Comparison of ENCODE assay signal across 26 mouse cellular contexts in the genomic region with DNA sequence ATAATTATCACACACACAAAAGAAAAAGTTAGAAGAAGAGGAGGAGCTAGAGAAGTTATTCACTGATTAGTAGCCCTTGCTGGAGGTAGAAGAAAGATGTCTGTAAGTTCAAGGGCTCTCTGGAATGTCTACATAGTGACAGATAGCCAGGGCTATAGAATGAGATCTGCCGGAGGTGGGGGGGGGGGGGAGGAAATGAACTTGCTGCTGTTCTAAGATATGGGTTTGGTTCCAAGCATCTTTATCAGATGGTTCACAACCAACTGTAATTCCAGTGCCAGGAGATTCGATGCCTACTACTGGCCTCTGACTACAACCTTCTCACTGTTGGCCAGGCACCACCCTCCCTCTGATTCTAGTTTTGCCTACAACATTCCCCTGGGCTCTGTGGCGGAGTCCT. TPM values are rescaled to one million over a fixed set of nuclear protein-coding genes. Genes with fewer than 3 reads are reported as not detected.
DNase-seq lines count a peak whose midpoint lies in the region; ATAC-seq and TF ChIP-seq lines count a peak whose summit lies in the region.
"Had no signal": no experiment of that assay in that cellular context is flagged by ENCODE, and none has a peak within 500 bp of the region (broad histone marks: within the 10 kb centered on the region; RNA-seq: fewer than 3 reads in every experiment).

No protein-coding gene starts in this region.

- peak; percentile 58 for ATAC-seq in G1E (ENCODE audit: extremely low read depth, insufficient number of reproducible peaks, low FRiP score, poor library complexity, severe bottlenecking)
- peak; percentile 81 for ATAC-seq in liver, embryonic 12.5 days
- ATAC-seq in liver, postnatal 0 days = peak; percentile 57
- no peak for ATAC-seq in hindbrain, embryonic 12.5 days (ENCODE audit: low FRiP score)

- TF ChIP-seq CTCF in G1E (IDR thresholded peaks at IDR 0.05; ENCODE audit: low read depth, low read length) = no peak
- no peak for TF ChIP-seq CTCF in liver, postnatal 0 days (IDR thresholded peaks at IDR 0.05; ENCODE audit: low read depth)

- H3K36me3 ChIP-seq in G1E (replicated peaks) = no peaks in the 10 kb centered on the region
- no peaks in the 10 kb centered on the region for H3K36me3 ChIP-seq in liver, embryonic 12.5 days
- no peaks in the 10 kb centered on the region for H3K36me3 ChIP-seq in liver, postnatal 0 days (replicated peaks; ENCODE audit: insufficient read depth, low read length)
- H3K36me3 ChIP-seq in hindbrain, embryonic 12.5 days = no peaks in the 10 kb centered on the region
- H3K36me3 ChIP-seq in limb, embryonic 10.5 days = no peaks in the 10 kb centered on the region
- H3K36me3 ChIP-seq: forebrain, embryonic 12.5 days; neural tube, embryonic 15.5 days; stomach, embryonic 15.5 days had no signal

- H3K4me1 ChIP-seq in G1E (ENCODE audit: insufficient read depth, low read depth, low read length) = peaks cover 68% of the 10 kb centered on the region
- peaks cover 39% of the 10 kb centered on the region for H3K4me1 ChIP-seq in liver, embryonic 12.5 days
- H3K4me1 ChIP-seq in liver, postnatal 0 days (ENCODE audit: insufficient read depth) = peaks cover 2% of the 10 kb centered on the region; the same call in 1 of the 2 replicates
- no peaks in the 10 kb centered on the region for H3K4me1 ChIP-seq in hindbrain, embryonic 12.5 days
- H3K4me1 ChIP-seq in limb, embryonic 10.5 days = peaks cover 16% of the 10 kb centered on the region
- H3K4me1 ChIP-seq: forebrain, embryonic 12.5 days; neural tube, embryonic 15.5 days; stomach, embryonic 15.5 days had no signal

- peak overlapping the region; percentile 20; the same call in 1 of the 2 replicates for H3K4me3 ChIP-seq in G1E (ENCODE audit: low read depth, low read length)
- no peak overlapping the region; the same call in 1 of the 2 replicates for H3K4me3 ChIP-seq in liver, embryonic 12.5 days
- H3K4me3 ChIP-seq in liver, postnatal 0 days (ENCODE audit: low read depth, low read length) = no peak overlapping the region
- no peak overlapping the region for H3K4me3 ChIP-seq in hindbrain, embryonic 12.5 days
- H3K4me3 ChIP-seq in limb, embryonic 10.5 days = no peak overlapping the region
- H3K4me3 ChIP-seq: erythroblast, embryonic 14.5 days; forebrain, embryonic 12.5 days; neural tube, embryonic 15.5 days; stomach, embryonic 15.5 days had no signal

- DNase-seq in 416B (ENCODE audit: low read depth) (peak; percentile 76), G1E (ENCODE audit: low spot score) (no peak)
- DNase-seq in liver, postnatal 0 days = no peak
- DNase-seq in ovary, postnatal 14 days (ENCODE audit: low spot score) = no peak
- DNase-seq in limb, embryonic 10.5 days (ENCODE audit: low spot score) = no peak
- DNase-seq: adrenal gland, postnatal 25 days; cerebellum, adult 11-12 months; cerebellum, adult 9-11 months; gastrocnemius, postnatal 10 days; heart, postnatal 4 days; kidney, adult 8-10 months; kidney, postnatal 4 days; lung, embryonic 14.5 days; lung, postnatal 14 days; right cerebral cortex, postnatal 25 days; thymus, postnatal 14 days had no signal

- no peaks in the 10 kb centered on the region for H3K9me3 ChIP-seq in G1E (replicated peaks)
- no peaks in the 10 kb centered on the region for H3K9me3 ChIP-seq in liver, embryonic 12.5 days (replicated peaks)
- H3K9me3 ChIP-seq in liver, postnatal 0 days (ENCODE audit: low read length) = no peaks in the 10 kb centered on the region
- no peaks in the 10 kb centered on the region for H3K9me3 ChIP-seq in hindbrain, embryonic 12.5 days (replicated peaks)
- no peaks in the 10 kb centered on the region for H3K9me3 ChIP-seq in limb, embryonic 10.5 days (replicated peaks)
- H3K9me3 ChIP-seq: forebrain, embryonic 12.5 days; neural tube, embryonic 15.5 days; stomach, embryonic 15.5 days had no signal

- WGBS in liver, embryonic 12.5 days (ENCODE audit: insufficient replicate concordance) = 29% methylated on average over 3 of the region's 3 CpGs
- 35% methylated on average over 3 of the region's 3 CpGs for WGBS in liver, postnatal 0 days (ENCODE audit: insufficient replicate concordance)
- WGBS in hindbrain, embryonic 12.5 days = 90% methylated on average over 3 of the region's 3 CpGs
- WGBS in limb, embryonic 10.5 days = 80% methylated on average over 3 of the region's 3 CpGs

- H3K27ac ChIP-seq in liver, embryonic 12.5 days = no peak overlapping the region
- H3K27ac ChIP-seq in liver, postnatal 0 days (ENCODE audit: low read depth) = no peak overlapping the region
- H3K27ac ChIP-seq in hindbrain, embryonic 12.5 days = no peak overlapping the region
- no peak overlapping the region for H3K27ac ChIP-seq in limb, embryonic 10.5 days
- H3K27ac ChIP-seq: forebrain, embryonic 12.5 days; hindbrain, embryonic 14.5 days; kidney, postnatal 0 days; neural tube, embryonic 15.5 days; stomach, embryonic 15.5 days had no signal

- TF ChIP-seq EP300 in liver, postnatal 0 days (IDR thresholded peaks at IDR 0.05; ENCODE audit: low read depth) = peak; percentile 76; the same call in 1 of the 2 replicates

- H3K4me2 ChIP-seq in liver, embryonic 12.5 days = peak overlapping the region; percentile 15; the same call in 1 of the 2 replicates
- H3K4me2 ChIP-seq in liver, postnatal 0 days (ENCODE audit: low read depth, low read length) = no peak overlapping the region
- no peak overlapping the region for H3K4me2 ChIP-seq in hindbrain, embryonic 12.5 days (replicated peaks)
- H3K4me2 ChIP-seq: forebrain, embryonic 12.5 days; heart, embryonic 11.5 days; hindbrain, embryonic 14.5 days; lung, embryonic 14.5 days; midbrain, embryonic 11.5 days; neural tube, embryonic 15.5 days; stomach, embryonic 15.5 days had no signal

- no peaks in the 10 kb centered on the region; the same call in 1 of the 2 replicates for H3K27me3 ChIP-seq in G1E (ENCODE audit: insufficient read depth, low read length)
- no peaks in the 10 kb centered on the region for H3K27me3 ChIP-seq in liver, embryonic 12.5 days (replicated peaks)
- no peaks in the 10 kb centered on the region for H3K27me3 ChIP-seq in liver, postnatal 0 days (ENCODE audit: insufficient read depth, low read length)
- H3K27me3 ChIP-seq in hindbrain, embryonic 12.5 days = no peaks in the 10 kb centered on the region
- H3K27me3 ChIP-seq in limb, embryonic 10.5 days (ENCODE audit: low read depth, poor library complexity, severe bottlenecking) = no peaks in the 10 kb centered on the region
- H3K27me3 ChIP-seq: forebrain, embryonic 12.5 days; neural tube, embryonic 15.5 days; stomach, embryonic 15.5 days had no signal

- no peak overlapping the region for H3K9ac ChIP-seq in liver, embryonic 12.5 days
- H3K9ac ChIP-seq in liver, postnatal 0 days (replicated peaks) = no peak overlapping the region
- no peak overlapping the region for H3K9ac ChIP-seq in hindbrain, embryonic 12.5 days
- H3K9ac ChIP-seq: forebrain, embryonic 12.5 days; hindbrain, embryonic 14.5 days; lung, embryonic 14.5 days; neural tube, embryonic 15.5 days; stomach, embryonic 15.5 days had no signal

RNA-seq across cellular contexts. Expression of gene Add3, which starts 46.9 kb away (rescaled TPM):
- total RNA-seq in G1E (2014; fragmentation: Nextera tagmentation) = 80.2 and 89.2 TPM in 2 replicates
- total RNA-seq in G1E (2017) = 78.0 and 81.6 TPM in 2 replicates
- 9.2 and 10.9 TPM in 2 replicates for polyA plus RNA-seq in G1E (2012)
- polyA plus RNA-seq in liver, embryonic 12.5 days (2016; fragmentation: Nextera tagmentation; extraction: Ambion mirVana) = 42.1 and 42.2 TPM in 2 replicates
- polyA plus RNA-seq in liver, postnatal 0 days (2015; fragmentation: Nextera tagmentation; extraction: Ambion mirVana) = 17.5 and 21.4 TPM in 2 replicates
- polyA plus RNA-seq in hindbrain, embryonic 12.5 days (2016; fragmentation: Nextera tagmentation; extraction: Ambion mirVana) = 55.5 and 56.0 TPM in 2 replicates
- polyA plus RNA-seq in limb, embryonic 10.5 days (2016; fragmentation: Nextera tagmentation; extraction: Ambion mirVana) = 46.4 and 63.7 TPM in 2 replicates

RNA-seq across cellular contexts. Expression of gene Xpnpep1, which starts 53.3 kb away (rescaled TPM):
- total RNA-seq in G1E (2014; fragmentation: Nextera tagmentation) (177 and 180 TPM in 2 replicates), G1E (2017) (308 and 385 TPM in 2 replicates)
- 135 and 219 TPM in 2 replicates for polyA plus RNA-seq in G1E (2012)
- 124 and 133 TPM in 2 replicates for polyA plus RNA-seq in liver, embryonic 12.5 days (2016; fragmentation: Nextera tagmentation; extraction: Ambion mirVana)
- 55.4 and 62.0 TPM in 2 replicates for polyA plus RNA-seq in liver, postnatal 0 days (2015; fragmentation: Nextera tagmentation; extraction: Ambion mirVana)
- polyA plus RNA-seq in hindbrain, embryonic 12.5 days (2016; fragmentation: Nextera tagmentation; extraction: Ambion mirVana) = 159 and 166 TPM in 2 replicates
- 138 and 152 TPM in 2 replicates for polyA plus RNA-seq in limb, embryonic 10.5 days (2016; fragmentation: Nextera tagmentation; extraction: Ambion mirVana)
